Mouse (Mus musculus): ENCODE data around the gene Spint4.

DNA sequence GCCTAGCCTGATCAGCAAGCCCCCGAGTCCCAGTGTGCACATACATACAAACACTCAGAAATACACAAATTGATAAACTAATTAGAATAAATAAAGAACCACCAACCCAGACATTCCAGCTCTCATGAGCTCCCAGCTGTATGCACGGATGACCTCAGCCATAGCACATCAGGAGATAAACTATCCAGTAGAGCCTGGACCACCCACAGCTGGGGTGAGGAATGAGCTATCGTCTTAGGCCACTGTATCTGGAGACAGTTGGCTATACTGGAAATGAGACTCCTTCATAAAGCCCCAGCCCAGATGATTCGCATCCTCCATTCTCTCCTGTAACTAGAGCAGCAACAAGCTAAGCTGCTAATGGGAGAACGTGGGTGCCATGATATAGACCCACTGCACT lies 36.5 kb downstream of the Spint4 start:
- TF ChIP-seq CTCF (conservative IDR thresholded peaks at IDR 0.05; ENCODE audit: low read length) (no peak), POU5F1 (IDR thresholded peaks at IDR 0.05; ENCODE audit: borderline replicate concordance, low read length) (no peak), NANOG (IDR thresholded peaks at IDR 0.05; ENCODE audit: borderline replicate concordance, low read length) (no peak)

All from E14TG2a.4 (cell line).